Mouse (Mus musculus) E14TG2a.4 (cell line): ENCODE measurements around the gene Gm37240.

Experiments used
- CTCF ChIP-seq: conservative IDR thresholded peaks from 2 replicates; pipeline ENCODE4 v1.5.1; 2014; ENCODE audit warnings: low read length
- POU5F1 ChIP-seq: IDR thresholded peaks from 2 replicates; pipeline ENCODE4 v1.6.1; 2014; ENCODE audit warnings: low read length, borderline replicate concordance

- TF ChIP-seq CTCF (no peak), POU5F1 (no peak)
These were observed 677.2 kb downstream of the Gm37240 start for GRCm38 (mm10) chr3:85209887-85210844.
